Mouse (Mus musculus) MEL (cell line): ENCODE results near the gene Znhit6. TPM values are rescaled to one million over a fixed set of nuclear protein-coding genes. Genes with fewer than 3 reads are reported as not detected.

ENCODE experiments used
- DNase-seq: peaks from one replicate; pipeline ENCODE4 v3.0.0; 2011; ENCODE audit warnings: low read depth, low spot score
- H3K27ac ChIP-seq: 2 replicates; pipeline ENCODE4 v1.5.1; 2012; ENCODE audit warnings: low read depth, mild to moderate bottlenecking, control low read depth, low read length, moderate library complexity; ENCODE audit not compliant: control insufficient read depth
- H3K27me3 ChIP-seq, 2 experiments: fragments of 150-350 bp in 1 of 2; sonication (generic) in 1 of 2; 2 replicates each; pipeline ENCODE4 v1.6.1; 2012; ENCODE audit warnings: low read length in 2 of 2, mild to moderate bottlenecking in 2 of 2, improper control_type of control experiment in 1 of 2, moderate library complexity in 1 of 2; ENCODE audit not compliant: insufficient read depth in 2 of 2, control insufficient read depth in 1 of 2
- H3K36me3 ChIP-seq, 2 experiments: 2 replicates each; pipeline ENCODE4 v1.6.1; 2012 to 2014; ENCODE audit warnings: low read length in 2 of 2, improper control_type of control experiment in 1 of 2, inconsistent platforms in 1 of 2, mild to moderate bottlenecking in 1 of 2; ENCODE audit not compliant: insufficient read depth in 2 of 2, control insufficient read depth in 1 of 2
- H3K4me1 ChIP-seq, 2 experiments: fragments of 150-350 bp in 1 of 2; sonication (generic) in 1 of 2; 2 replicates each; pipeline ENCODE4 v1.6.1; 2012; ENCODE audit warnings: low read length in 2 of 2, improper control_type of control experiment in 1 of 2, mild to moderate bottlenecking in 1 of 2; ENCODE audit not compliant: insufficient read depth in 2 of 2, control insufficient read depth in 1 of 2
- H3K4me3 ChIP-seq, 2 experiments: fragments of 150-350 bp in 1 of 2; sonication (generic) in 1 of 2; 2 replicates each; pipeline ENCODE4 v1.5.1; 2012; ENCODE audit warnings: low read depth in 2 of 2, low read length in 2 of 2, mild to moderate bottlenecking in 2 of 2, moderate library complexity in 2 of 2, control low read depth in 1 of 2, improper control_type of control experiment in 1 of 2; ENCODE audit not compliant: control insufficient read depth in 1 of 2, insufficient read depth in 1 of 2
- H3K79me2 ChIP-seq: 2 replicates; pipeline ENCODE4 v1.6.1; 2012; ENCODE audit warnings: mild to moderate bottlenecking, low read length, moderate library complexity; ENCODE audit not compliant: control insufficient read depth, poor library complexity, insufficient read depth
- H3K9ac ChIP-seq: 2 replicates; pipeline ENCODE4 v1.6.1; 2012; ENCODE audit warnings: low read depth, mild to moderate bottlenecking, control low read depth, low read length, moderate library complexity; ENCODE audit not compliant: control insufficient read depth, poor library complexity, severe bottlenecking
- H3K9me3 ChIP-seq: fragments of 150-350 bp; sonication (generic); replicated peaks from 2 replicates; pipeline ENCODE4 v1.6.1; 2012; ENCODE audit warnings: mild to moderate bottlenecking, low read length, improper control_type of control experiment, moderate library complexity; ENCODE audit not compliant: insufficient read depth
- CHD2 ChIP-seq: IDR thresholded peaks from 2 replicates; pipeline ENCODE4 v1.6.1; 2011; ENCODE audit warnings: low read length, improper control_type of control experiment
- EP300 ChIP-seq, 2 experiments: IDR thresholded peaks; 2 replicates each; pipeline ENCODE4 v1.6.1; 2011; ENCODE audit warnings: improper control_type of control experiment in 2 of 2, low read length in 2 of 2, low read depth in 1 of 2, mild to moderate bottlenecking in 1 of 2
- ETS1 ChIP-seq: IDR thresholded peaks from 2 replicates; pipeline ENCODE4 v1.6.1; 2012; ENCODE audit warnings: low read depth, mild to moderate bottlenecking, inconsistent platforms, low read length, improper control_type of control experiment, moderate library complexity
- GABPA ChIP-seq: IDR thresholded peaks from 2 replicates; pipeline ENCODE4 v1.6.1; 2012; ENCODE audit warnings: low read depth, mild to moderate bottlenecking, inconsistent platforms, low read length, improper control_type of control experiment, moderate library complexity
- MAFK ChIP-seq: IDR thresholded peaks from 2 replicates; pipeline ENCODE4 v1.6.1; 2011; ENCODE audit warnings: low read depth, mild to moderate bottlenecking, low read length, improper control_type of control experiment, borderline replicate concordance
- MYB ChIP-seq: IDR thresholded peaks from 2 replicates; pipeline ENCODE4 v1.6.1; 2011; ENCODE audit warnings: mild to moderate bottlenecking, low read depth, low read length, improper control_type of control experiment
- POLR2AphosphoS2 ChIP-seq: IDR thresholded peaks from 2 replicates; pipeline ENCODE4 v1.6.1; 2011; ENCODE audit warnings: low read length, improper control_type of control experiment
- POLR2AphosphoS5 ChIP-seq: IDR thresholded peaks from 2 replicates; pipeline ENCODE4 v1.6.1; 2012; ENCODE audit warnings: low read depth, borderline replicate concordance, mild to moderate bottlenecking, inconsistent platforms, low read length, moderate library complexity, mixed read lengths
- RAD21 ChIP-seq: IDR thresholded peaks from 2 replicates; pipeline ENCODE4 v1.6.1; 2011; ENCODE audit warnings: mild to moderate bottlenecking, low read depth, low read length, improper control_type of control experiment
- RCOR1 ChIP-seq: IDR thresholded peaks from 2 replicates; pipeline ENCODE4 v1.6.1; 2012; ENCODE audit warnings: low read depth, mild to moderate bottlenecking, inconsistent platforms, low read length, improper control_type of control experiment
- SIN3A ChIP-seq: IDR thresholded peaks from 2 replicates; pipeline ENCODE4 v1.6.1; 2012; ENCODE audit warnings: low read length, improper control_type of control experiment, inconsistent platforms
- SMC3 ChIP-seq: IDR thresholded peaks from 2 replicates; pipeline ENCODE4 v1.6.1; 2011; ENCODE audit warnings: low read depth, low read length, improper control_type of control experiment
- TAL1 ChIP-seq: IDR thresholded peaks from 2 replicates; pipeline ENCODE4 v1.6.1; 2012; ENCODE audit warnings: mild to moderate bottlenecking, inconsistent platforms, low read length, moderate library complexity, mixed read lengths
- TBP ChIP-seq: IDR thresholded peaks from 2 replicates; pipeline ENCODE4 v1.8.0; 2011; ENCODE audit warnings: low read depth, low read length, improper control_type of control experiment
- TCF12 ChIP-seq: IDR thresholded peaks from 2 replicates; pipeline ENCODE4 v1.6.1; 2014; ENCODE audit warnings: low read depth, mild to moderate bottlenecking, inconsistent platforms, low read length, improper control_type of control experiment, moderate library complexity
- UBTF ChIP-seq: IDR thresholded peaks from 2 replicates; pipeline ENCODE4 v1.6.1; 2012; ENCODE audit warnings: low read depth, mild to moderate bottlenecking, inconsistent platforms, low read length, improper control_type of control experiment, moderate library complexity, borderline replicate concordance; ENCODE audit not compliant: insufficient read depth
- USF1 ChIP-seq: IDR thresholded peaks from 2 replicates; pipeline ENCODE4 v1.6.1; 2014; ENCODE audit warnings: low read depth, mild to moderate bottlenecking, inconsistent platforms, low read length, improper control_type of control experiment, moderate library complexity
- USF2 ChIP-seq, 2 experiments: IDR thresholded peaks; 2 replicates each; pipeline ENCODE4 v1.6.1; 2011 to 2012; ENCODE audit warnings: improper control_type of control experiment in 2 of 2, low read length in 2 of 2, borderline replicate concordance in 1 of 2, inconsistent platforms in 1 of 2, low read depth in 1 of 2, mild to moderate bottlenecking in 1 of 2; ENCODE audit not compliant: insufficient read depth in 1 of 2
- ZC3H11A ChIP-seq: IDR thresholded peaks from 2 replicates; pipeline ENCODE4 v1.6.1; 2012; ENCODE audit warnings: low read depth, mild to moderate bottlenecking, inconsistent platforms, low read length, improper control_type of control experiment
- ZKSCAN1 ChIP-seq: IDR thresholded peaks from 2 replicates; pipeline ENCODE4 v1.6.1; 2012; ENCODE audit warnings: low read depth, mild to moderate bottlenecking, inconsistent platforms, low read length, improper control_type of control experiment, moderate library complexity
- polyA plus RNA-seq, 2 experiments: library from polyadenylated mRNA; stranded (reverse) in 1 of 2; unstranded in 1 of 2; fragments of >175 nt in 1 of 2; fragments of >200 nt in 1 of 2; gene quantifications; 2 replicates each; pipeline versions ENCODE4 v1.2.1 to v1.2.4; 2012; ENCODE audit warnings: low replicate concordance in 2 of 2, low read depth in 1 of 2; ENCODE audit not compliant: insufficient read length in 2 of 2, insufficient read depth in 1 of 2, missing spikeins in 1 of 2
- total RNA-seq: library from RNA; depleted of rRNA; stranded (reverse); fragments of 300-350 nt; gene quantifications from 2 replicates; pipeline ENCODE4 v1.2.3, GENCODE M21; 2012

The Znhit6 gene
- total and polyA plus RNA-seq, 3 experiments: 35.2 to 337 (median 61.4) TPM

DNA sequence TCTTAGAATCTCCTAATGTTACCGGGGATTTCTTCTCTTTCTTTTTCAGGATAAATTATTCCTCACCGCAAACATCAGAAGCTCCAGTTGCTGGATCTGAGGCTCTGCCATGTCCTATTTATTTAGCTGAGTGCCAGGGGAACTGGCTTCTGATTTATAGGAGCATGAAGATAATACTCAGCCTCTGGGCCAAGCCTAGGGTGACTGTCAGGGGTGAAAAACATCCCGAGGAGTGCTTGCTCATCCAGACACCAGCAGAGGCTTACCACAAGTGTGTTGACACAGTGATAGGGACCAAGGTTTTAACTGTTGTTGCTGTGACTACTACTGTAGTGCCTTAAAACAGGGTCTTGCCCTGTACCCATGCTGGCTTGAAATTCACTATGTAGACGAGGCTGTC, 64.6 kb downstream of the Znhit6 start:
- TF ChIP-seq UBTF (no peak), USF1 (no peak), MYB (no peak), EP300 (IDR thresholded peaks at IDR 0.05; ENCODE audit: low read depth in 1 of 2, low read length in 2 of 2) (no peak), POLR2AphosphoS2 (no peak), SMC3 (no peak), ETS1 (no peak), TBP (no peak), ZC3H11A (no peak), SIN3A (no peak), POLR2AphosphoS5 (no peak)
- H3K36me3 ChIP-seq: no peaks in the 10 kb centered on the region
- H3K4me3 ChIP-seq: no peak overlapping the region
- H3K27ac ChIP-seq: no peak overlapping the region
- no peaks in the 10 kb centered on the region for H3K27me3 ChIP-seq
- H3K9ac ChIP-seq: no peak overlapping the region
- no peaks in the 10 kb centered on the region for H3K4me1 ChIP-seq
- H3K9me3 ChIP-seq: no peaks in the 10 kb centered on the region
- DNase-seq: no peak
- H3K79me2 ChIP-seq: no peaks in the 10 kb centered on the region

DNA sequence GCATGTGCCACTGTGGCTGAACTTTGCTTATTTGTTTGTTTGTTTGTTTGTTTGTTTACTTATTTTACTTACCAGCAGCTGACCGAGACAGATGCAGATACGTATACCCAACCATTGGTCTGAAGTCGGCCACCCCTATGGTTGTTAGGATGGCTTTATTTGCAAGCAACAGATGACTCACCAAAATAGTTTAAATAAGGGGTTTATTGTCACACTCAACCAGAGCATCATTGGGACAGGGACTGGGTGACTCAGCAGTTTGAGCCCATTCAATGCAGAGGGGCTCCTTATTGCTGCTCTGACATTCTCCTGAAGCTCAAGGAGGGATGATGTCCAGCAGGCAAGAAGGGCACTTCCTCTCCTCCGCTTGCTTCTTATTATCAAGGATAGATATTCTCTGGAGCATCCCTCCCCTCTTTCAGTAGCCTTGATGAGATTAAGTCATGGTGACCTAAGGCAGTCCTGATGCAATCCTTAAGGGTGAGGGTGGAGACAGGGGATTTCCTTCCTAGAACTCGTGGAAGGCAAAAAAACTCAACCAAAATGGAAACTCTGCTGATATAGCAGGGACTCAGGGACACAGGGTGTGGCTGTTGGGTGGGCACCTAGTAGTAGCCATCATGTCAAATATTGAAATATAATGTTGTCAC, 65.2 kb downstream of the Znhit6 start:
- H3K4me3 ChIP-seq: no peak overlapping the region
- H3K9me3 ChIP-seq: no peaks in the 10 kb centered on the region
- no peak overlapping the region for H3K9ac ChIP-seq
- no peaks in the 10 kb centered on the region for H3K27me3 ChIP-seq
- no peak overlapping the region for H3K27ac ChIP-seq
- no peaks in the 10 kb centered on the region for H3K79me2 ChIP-seq
- H3K36me3 ChIP-seq: no peaks in the 10 kb centered on the region
- no peak for DNase-seq
- no peaks in the 10 kb centered on the region for H3K4me1 ChIP-seq
- TF ChIP-seq GABPA (no peak), USF2 (IDR thresholded peaks at IDR 0.05; ENCODE audit: borderline replicate concordance in 1 of 2, insufficient read depth in 1 of 2, low read depth in 1 of 2, low read length in 2 of 2) (no peak), TAL1 (no peak), CHD2 (no peak), TCF12 (no peak), MAFK (no peak), TBP (no peak), RAD21 (no peak), ZC3H11A (no peak), ZKSCAN1 (no peak), RCOR1 (no peak), MYB (no peak)
